Mouse (Mus musculus) kidney, postnatal 10 days (tissue): ENCODE measurements around the gene Rnpc3.
"Not testable (repeated sequence)": the region's sequence is repeated elsewhere in the genome, so short reads cannot be mapped to it uniquely, and the experiment has no call there.

Experiments
- DNase-seq: peaks from one replicate; pipeline ENCODE4 v3.0.0; 2021; ENCODE audit warnings: mixed read lengths

Gene Rnpc3

GRCm38 (mm10) chr3:113629606-113630359 is at the start of gene Rnpc3:
Gene Rnpc3, minus strand, starts transcription at chr3:113630149.
- peak; percentile 99 for DNase-seq

GRCm38 (mm10) chr3:113656940-113657339 is 27.0 kb upstream of the Rnpc3 start:
- peak; percentile 15 for DNase-seq

DNA sequence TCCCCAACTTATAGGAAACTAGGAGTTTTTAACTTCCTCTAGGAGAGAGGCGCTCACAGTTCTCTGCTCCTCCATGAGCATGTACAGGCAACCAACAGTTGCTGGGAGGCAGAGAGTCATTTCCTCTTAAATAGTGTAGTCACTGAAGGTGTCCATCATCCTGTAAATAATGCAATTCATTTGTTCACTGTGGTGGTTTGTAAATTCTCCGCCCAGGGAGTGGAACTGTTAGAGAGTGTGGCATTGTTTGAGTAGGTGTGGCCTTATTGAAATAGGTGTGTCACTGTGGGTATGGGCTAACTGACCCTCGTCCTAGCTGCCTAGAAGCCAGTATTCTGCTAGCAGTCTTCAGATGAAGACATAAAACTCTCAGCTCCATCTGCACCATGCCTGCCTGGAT is 24.4 kb upstream of the Rnpc3 start:
- no peak for DNase-seq

GRCm38 (mm10) chr3:113651386-113651785 is 21.4 kb upstream of the Rnpc3 start:
- not testable (repeated sequence) for DNase-seq

- DNase-seq: no peak
Measured at GRCm38 (mm10) chr3:113639545-113639944, 9.6 kb upstream of the Rnpc3 start.

GRCm38 (mm10) chr3:113634220-113634619 is 4.3 kb upstream of the Rnpc3 start:
- no peak for DNase-seq

DNA sequence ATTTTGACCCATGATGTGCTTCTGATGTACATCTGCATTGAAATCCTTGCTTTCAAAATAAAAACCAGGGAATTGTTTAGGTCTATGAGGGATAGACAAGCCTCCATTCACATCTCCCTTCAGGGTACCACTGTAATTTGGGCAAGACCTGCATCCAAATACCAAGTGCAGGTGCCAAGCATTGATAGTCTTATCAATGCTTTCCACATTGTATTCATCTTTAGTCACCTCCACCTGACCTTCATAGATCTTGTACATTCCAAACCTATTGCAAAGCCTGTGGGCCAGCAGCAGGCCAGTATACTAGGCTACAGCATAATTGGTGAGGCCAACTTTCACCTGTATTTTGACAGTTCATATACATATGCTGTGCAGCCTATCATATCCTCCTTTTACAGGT is 1.7 kb upstream of the Rnpc3 start:
- no peak for DNase-seq

DNA sequence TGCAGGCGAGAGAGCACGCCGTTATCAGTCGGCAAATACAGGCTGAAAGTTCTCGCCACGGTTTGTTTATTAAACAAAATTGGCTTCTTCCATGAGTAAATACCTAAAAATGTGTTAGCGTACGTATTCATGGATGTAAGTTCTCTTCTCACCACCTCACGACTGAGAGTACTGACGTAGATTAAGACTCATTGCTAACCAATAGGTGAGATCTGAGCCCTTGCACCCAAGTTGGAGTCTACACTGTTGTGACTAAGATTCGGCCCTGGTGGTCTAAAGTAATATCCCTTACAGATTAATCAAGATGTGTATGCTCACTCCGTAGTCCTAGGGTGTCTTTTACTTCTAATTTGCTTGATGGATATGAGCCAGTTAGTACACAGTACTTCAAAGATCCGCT is 615 bp upstream of the Rnpc3 start:
- no peak for DNase-seq

GRCm38 (mm10) chr3:113606599-113606998 is 23.4 kb downstream of the Rnpc3 start, which contains the start of gene Amy1:
Gene Amy1, minus strand, starts transcription at chr3:113606699.
- no peak for DNase-seq

- no peak for DNase-seq
Measured at GRCm38 (mm10) chr3:113590844-113591243, 39.1 kb downstream of the Rnpc3 start.

DNA sequence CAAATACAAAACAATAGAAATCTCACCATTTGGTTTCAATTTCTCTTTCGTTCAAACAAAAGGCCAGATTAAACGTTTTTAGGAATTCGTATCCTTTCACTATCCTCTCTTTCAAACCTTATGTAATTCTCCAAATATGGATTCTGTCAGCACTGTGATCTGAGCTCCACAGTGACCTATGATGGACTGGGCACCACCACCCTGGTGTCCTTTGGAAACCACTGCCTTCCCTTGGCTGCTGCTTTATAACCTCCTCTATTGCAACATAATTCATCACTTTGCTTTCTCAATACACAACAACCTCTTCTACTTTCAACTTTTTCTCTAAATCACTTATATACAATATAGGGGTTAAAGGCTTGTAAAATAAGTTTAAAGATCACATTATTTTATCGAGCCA is 55.4 kb downstream of the Rnpc3 start:
- DNase-seq: no peak

DNA sequence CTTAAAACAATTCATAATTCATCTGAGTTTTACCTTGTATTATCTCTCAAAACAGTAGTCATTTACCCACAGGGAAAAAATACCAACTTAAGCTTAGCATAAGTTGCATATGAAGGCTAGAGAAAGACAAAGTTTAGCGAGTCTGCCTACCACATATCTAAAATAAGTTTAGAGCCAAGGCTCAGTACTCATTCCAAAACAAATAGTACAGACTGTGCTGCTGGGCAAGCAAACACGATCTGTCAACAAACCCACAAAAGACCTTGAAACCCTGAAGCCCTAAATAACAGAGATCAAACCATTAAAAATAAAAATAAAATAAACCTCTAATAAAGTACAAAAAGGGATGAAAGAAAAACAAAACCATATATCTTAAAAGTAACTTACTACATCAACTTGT is 55.8 kb downstream of the Rnpc3 start:
- no peak for DNase-seq

- DNase-seq: no peak
Measured at GRCm38 (mm10) chr3:113572158-113572557, 57.8 kb downstream of the Rnpc3 start.
